Mouse (Mus musculus) frontal cortex, adult (tissue): Measurements from ENCODE around the gene Cd207.

Source experiments
- ATAC-seq: cut with Nextera tagmentation; 2 replicates; pipeline ENCODE4 v1.9.2; 2017; ENCODE audit warnings: mild to moderate bottlenecking, moderate library complexity, mixed read lengths; ENCODE audit not compliant: low TSS enrichment

Gene Cd207

GRCm38 (mm10) chr6:83677757-83678156 is at the start of gene Cd207:
Cd207 (minus strand) TSS chr6:83677857.
- no peak for ATAC-seq

DNA sequence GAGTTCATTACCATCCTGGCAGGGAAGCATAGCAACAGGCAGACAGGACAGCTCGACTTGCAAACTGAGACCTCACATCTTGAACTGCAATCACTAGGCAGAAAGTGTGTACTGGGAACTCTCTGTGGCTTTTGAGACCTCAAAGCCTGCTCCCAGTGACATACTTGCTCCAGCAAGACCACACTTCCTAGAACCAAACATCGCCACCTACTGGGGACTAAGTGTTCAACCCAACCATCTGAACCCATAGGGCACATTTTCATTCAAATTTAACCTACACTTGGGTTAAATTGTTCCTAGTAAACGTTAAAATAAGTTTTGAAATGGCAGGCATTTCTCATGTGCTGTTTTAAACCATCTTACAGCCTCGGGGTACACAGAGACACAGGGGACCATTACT is 49.5 kb upstream of the Cd207 start:
- ATAC-seq, result no peak

GRCm38 (mm10) chr6:83722526-83722925 is 44.9 kb upstream of the Cd207 start:
- no peak for ATAC-seq

- no peak for ATAC-seq
Measured at GRCm38 (mm10) chr6:83717026-83717425, 39.4 kb upstream of the Cd207 start.

GRCm38 (mm10) chr6:83715461-83716196 is 38.0 kb upstream of the Cd207 start:
- no peak for ATAC-seq

GRCm38 (mm10) chr6:83714221-83715123 is 36.8 kb upstream of the Cd207 start:
- no peak for ATAC-seq

DNA sequence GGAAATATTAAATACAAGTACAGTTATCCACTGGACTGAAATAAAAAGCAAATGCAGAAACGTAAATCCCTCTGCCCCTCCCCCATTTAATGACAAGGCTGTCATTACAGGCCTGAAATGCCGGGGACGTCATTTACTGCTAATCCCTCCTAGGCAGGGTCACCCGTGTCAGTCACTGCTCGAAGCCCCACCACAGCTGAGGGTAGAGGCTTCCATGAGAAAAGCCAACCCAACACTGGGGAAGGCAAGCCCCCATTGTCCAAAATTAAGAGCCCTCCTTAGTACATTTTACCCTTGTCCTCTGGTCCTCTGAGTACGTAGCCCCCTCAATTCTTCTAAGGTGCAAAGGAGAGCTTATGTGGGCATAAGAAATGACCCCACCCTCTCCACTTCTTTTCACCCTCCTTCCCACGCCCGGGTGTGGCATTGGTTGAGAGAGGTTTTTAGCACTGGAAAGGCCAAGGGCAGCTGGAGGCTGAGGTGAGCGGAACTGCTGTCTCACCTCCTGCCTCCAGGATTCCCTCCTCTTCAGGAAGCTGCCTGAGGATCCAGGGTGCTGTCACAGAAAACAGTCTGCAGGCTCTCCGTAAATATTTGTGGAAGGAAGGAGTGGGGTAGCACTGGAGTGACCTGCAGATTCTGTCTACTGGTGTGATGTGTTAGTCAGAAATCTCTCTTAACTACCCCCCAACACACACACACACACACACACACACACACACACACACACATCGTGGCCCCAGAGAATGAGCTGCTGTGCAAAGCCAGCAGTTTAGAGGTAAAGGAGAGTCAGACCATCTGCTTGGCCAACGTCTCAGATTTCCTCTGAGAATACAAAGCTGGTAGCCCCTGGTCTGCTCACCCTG is 35.8 kb upstream of the Cd207 start:
- no peak for ATAC-seq

DNA sequence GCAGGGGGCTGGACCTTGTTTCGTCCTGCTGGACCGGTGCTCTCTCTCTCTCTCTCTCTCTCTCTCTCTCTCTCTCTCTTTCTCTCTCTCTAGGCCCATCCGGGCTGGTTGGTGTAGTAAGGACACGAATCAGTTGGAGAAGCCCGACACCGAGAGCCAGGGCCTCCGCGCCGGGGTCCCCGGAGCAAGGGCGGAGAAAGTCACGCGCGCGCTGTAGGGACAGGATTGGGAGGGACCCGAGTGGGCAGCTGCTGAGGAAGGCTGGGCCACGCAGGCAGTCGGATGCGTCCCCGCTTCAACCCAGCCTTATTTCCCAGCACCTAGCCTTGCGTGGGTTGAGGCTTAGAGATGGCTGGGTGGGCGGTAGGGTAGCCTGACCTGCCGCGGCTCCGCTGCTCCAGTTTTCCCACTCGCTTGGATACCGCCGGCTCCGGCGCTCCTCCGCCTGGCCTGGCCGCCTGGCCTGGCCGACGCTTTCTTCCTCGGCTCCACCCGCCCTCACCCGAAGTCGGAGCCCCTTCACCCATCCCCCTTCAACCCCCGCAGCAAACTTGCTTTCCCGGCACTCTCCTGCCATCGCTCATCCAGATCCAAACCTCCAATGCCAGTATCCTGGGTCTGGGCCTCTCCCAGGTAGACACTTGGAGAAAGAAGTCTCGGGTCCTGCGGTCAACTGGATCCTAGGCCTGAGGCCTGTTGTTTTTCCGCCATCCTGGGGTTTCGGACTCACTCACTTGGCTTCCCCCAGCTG is 34.2 kb upstream of the Cd207 start:
- no peak for ATAC-seq

DNA sequence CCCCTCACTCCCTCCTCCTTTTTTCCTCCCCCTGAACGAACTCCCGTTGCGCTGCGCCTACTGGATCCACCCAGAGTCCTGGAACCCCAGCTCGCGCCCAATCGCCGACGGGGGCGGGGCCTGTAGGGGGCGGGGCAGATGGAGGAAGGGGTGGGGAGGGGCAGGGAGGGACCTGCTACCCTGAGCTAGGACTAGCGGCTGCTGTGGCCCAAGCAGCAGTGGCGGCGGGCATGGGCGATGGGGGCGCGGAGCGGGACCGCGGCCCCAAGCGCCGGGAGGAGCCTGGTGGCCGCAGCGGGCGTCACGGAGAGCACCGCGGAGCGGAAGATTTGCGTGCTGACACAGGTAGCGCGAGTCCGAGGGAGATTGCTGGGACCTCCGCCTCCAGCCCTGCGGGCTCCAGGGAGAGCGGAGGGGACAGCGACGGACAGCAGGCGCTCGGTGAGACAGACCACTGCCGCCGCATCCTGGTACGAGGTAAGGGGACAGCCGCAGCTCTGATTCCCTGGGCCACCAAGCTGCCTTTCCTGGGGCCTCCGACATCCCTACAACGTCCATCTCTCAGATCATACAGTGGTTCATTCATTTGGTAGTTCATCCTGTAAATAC is 33.5 kb upstream of the Cd207 start, which contains the start of gene Vax2:
TSS of gene Vax2 (plus strand) at position 198 of the 609 bp plus-strand sequence.
- no peak for ATAC-seq

DNA sequence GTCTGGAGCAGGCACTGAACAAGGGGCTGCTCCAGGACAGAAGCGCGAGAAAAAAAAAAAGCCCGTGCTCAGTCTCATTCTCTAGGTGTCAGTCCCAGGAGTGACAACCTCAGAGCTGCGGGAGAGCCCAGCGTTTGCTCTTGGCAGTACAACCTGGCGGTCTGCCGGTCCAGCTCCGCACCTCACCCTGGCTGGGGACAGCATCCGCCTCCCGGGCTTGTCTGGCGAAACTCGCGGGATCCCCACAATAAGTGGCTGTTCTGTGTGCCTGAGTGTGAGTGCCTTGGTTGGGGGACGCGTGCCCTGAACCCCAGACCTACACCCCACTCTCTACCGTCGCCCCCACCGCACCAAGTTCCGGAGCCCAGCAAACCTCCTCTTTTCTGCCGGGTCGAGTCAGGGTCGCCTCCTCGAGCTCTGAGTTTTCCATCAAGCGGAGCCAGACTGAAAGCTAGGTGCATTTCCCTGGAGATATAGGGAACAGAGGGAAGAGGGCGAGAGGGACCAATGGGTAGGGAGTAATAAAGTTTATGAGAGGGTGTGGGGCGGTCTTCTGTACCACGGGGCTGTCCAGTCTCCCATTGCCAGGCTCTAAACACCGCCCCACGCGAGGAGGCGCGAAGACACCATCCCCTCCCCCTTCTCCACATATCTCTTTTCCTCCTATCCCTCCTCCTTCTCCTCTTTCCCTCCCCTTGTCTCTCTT is 32.9 kb upstream of the Cd207 start:
- no peak for ATAC-seq

- ATAC-seq, result no peak
Measured at GRCm38 (mm10) chr6:83707738-83708510, 30.3 kb upstream of the Cd207 start.

GRCm38 (mm10) chr6:83704701-83705100 is 27.0 kb upstream of the Cd207 start:
- no peak for ATAC-seq

DNA sequence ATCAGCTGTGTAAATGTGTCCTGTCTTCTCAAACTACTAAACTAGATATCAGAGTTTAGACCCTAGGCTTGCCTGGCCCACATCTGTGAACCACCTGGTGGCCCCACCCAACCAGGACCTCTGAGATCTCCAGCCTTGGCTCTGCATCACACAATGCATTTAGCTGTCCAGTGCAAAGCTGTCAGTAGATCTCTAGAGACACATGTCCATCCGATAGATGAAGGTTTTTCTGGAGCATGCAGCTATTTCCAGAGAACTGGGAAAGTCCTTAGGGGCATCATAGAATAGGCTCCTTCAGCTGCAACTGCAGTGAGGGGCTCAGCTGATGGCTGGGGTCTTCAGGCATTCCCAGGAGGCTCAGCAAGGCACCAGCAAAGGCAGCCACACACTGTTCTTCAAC is 26.6 kb upstream of the Cd207 start:
- ATAC-seq, result no peak

DNA sequence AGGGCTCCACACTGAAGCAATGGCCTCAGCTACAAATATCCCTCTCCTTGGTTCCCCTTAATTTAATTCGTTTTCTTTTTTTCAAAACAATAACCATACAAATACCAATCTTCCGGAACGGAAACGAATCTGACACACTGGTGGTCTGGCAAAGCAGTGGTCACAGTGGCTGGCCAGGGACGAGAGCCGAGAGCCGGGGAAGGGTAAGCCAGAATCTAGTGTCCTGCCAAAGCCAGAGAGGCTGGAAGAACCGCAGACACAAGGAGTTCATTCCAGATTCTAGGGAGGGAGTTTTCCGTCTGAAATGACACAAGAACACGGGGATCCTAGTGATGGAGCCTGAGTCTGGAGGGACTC is 26.0 kb upstream of the Cd207 start:
- ATAC-seq, result no peak

DNA sequence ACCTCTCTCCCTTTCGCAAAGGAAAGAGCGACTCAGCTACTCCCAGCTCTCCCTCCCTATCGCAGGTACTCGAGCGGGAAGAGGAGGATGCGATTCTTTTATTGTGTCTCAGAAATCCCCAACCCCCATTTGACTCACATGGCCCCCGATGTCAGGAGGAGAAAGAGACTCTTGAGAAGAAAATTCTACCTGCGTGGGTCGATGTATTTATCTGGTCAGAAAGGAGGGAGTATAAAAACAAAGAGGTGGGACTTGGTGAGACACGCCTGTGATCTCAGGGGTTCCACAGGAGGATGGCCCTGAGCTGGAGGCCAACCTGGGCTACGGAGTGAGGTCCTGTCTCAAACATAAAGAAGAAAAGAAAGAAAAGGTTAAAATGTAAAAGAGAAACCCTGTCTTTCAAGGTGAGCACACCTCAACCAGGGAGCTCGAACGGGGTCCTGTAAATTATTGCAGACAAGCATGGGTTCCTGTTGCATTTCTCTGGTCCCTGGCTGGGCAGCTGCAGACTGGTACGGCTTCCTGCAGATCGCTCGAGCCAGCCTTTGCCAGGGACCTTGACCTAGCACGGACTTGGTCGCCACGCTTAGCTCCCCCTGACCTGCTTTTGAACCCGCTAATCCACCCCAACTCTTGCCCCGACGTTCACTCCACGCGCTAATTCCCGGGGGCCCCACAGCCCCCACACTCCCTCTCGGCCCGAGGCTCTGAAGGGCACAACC is 25.5 kb upstream of the Cd207 start:
- ATAC-seq, result no peak

DNA sequence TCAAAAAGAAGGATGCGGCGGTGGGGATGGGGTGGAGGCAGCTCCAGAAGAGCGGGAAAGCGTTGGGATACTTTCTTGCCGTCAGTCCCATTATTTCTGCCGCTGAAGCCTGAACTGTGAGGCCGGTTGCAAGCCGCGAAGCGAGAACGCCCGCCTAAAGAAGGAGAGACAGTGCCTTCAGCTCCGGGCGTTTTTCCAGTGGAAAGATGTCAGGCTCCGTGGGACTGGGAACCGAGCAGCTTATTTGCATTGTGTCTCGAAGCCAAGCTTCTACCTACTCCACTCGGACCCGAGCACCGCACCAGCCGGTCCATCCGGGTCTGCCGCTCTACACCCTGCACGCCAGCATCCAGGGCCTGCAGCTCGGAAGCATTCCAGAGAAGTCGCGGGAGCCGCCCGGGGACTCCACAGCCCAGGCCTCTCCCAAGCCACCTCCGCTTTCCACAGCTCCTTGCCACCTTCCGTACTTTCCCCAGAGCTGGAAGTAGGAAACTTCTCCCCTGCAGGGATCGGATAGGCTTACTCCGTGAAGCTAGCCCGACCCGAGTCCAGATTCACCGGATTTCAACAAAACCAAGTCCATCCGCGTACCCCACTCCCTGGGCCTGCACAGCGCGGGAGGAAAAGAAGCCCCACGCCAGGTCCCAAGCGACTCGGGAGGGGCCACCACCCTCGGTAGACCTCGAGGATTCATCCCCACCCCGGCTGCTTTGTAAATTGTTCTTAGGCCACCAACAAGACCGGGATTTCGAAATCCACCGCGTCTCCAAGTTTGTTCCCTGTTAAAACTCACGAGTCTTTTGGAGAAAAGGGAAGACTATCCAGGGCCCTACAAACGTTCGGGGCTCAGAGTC is 24.7 kb upstream of the Cd207 start:
- no peak for ATAC-seq

GRCm38 (mm10) chr6:83701001-83701400 is 23.3 kb upstream of the Cd207 start:
- no peak for ATAC-seq

DNA sequence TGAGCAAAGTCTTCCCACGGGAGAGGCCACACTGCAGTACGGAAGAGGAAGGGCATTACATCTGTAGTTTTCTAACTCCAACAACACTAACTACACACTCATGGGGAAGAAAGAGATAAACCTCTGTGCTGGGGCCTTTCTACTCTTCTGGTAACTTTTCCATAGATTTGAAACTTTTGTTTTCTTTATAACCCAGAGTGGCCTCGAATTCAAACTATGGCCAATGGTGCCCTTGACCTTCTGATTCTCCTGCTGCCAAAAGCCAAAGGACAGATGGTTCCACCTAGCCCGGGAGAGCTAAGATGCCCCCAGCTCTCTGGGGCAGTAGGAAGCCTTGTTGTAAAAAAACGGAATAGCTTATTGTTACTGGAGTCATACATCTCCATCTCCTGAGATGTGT is 22.3 kb upstream of the Cd207 start:
- no peak for ATAC-seq
